Mouse (Mus musculus): Measurements from ENCODE around the gene Ctnnb1. TPM values are rescaled to one million over a fixed set of nuclear protein-coding genes. Genes with fewer than 3 reads are reported as not detected.

Ctnnb1 gene
- polyA plus RNA-seq, 1 experiment from 2014 or later, result 486 TPM

DNA sequence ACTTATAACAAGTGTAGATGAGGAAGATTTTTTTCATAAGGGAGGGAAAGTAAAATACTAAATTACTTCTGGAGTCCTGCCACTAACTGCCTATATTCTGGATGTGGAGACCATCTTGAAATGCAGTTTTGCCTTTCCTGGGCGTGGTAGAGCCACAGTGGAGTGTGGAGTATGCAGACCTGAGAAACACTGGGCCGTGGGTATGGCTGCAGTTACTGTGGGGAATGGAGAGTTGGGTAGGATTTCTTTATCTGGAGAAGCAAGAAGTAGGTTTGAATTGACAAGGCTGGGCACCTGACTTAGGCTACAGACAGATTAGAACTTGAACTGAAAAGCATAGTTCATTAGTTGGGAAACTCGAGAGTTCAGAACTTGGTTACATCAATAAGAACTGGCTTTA is 15.2 kb downstream of the Ctnnb1 start:
- WGBS, result 51% methylated on average over 3 of the region's 3 CpGs

DNA sequence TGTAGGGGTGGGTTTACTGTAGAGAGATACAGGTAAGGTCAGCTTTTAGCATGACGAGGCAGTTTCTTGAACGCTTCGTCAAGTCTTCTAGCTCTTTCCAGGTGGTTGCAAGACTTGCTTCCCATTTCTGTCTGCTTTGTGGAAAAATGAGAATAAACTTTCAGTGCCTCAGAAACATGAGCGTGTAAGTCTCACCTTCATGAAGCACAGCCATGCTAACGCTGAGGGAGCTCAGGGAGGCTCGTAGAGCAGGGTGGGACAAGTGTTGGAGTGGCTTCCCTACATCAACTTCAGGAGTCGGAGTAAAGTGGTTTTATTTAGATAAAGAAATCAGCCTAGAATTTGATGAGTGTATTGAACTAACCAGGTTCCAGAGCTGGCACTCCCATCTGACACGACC is 17.1 kb downstream of the Ctnnb1 start:
- H3K27me3 ChIP-seq (ENCODE audit: control insufficient read depth, insufficient read depth, low read length), result no peaks in the 10 kb centered on the region
- H3K27ac ChIP-seq (ENCODE audit: low read length), result no peak overlapping the region
- 57% methylated on average over 8 of the region's 8 CpGs for WGBS
- peaks cover 36% of the 10 kb centered on the region for H3K4me1 ChIP-seq (ENCODE audit: control insufficient read depth, insufficient read depth, low read length)
- H3K4me2 ChIP-seq (ENCODE audit: low read depth, low read length), result no peak overlapping the region
- ATAC-seq (ENCODE audit: insufficient read depth, low FRiP score), result no peak
- H3K4me3 ChIP-seq (replicated peaks; ENCODE audit: low read length), result no peak overlapping the region
- no peak overlapping the region for H3K9ac ChIP-seq (ENCODE audit: low read length)
- no peaks in the 10 kb centered on the region for H3K9me3 ChIP-seq (replicated peaks; ENCODE audit: control insufficient read depth, low read length)
- 0 out of 2 replicates have a peak, but pooled peaks cover 9% of the 10 kb centered on the region for H3K36me3 ChIP-seq (ENCODE audit: control insufficient read depth, insufficient read depth, low read length)

More for the DNA sequence above, 15.2 kb downstream of the Ctnnb1 start:
- Histone ChIP-seq H3K9me3 (replicated peaks; ENCODE audit: control insufficient read depth, low read length) (no peaks in the 10 kb centered on the region), H3K4me2 (ENCODE audit: low read depth, low read length) (no peak overlapping the region), H3K9ac (ENCODE audit: low read length) (no peak overlapping the region), H3K4me3 (replicated peaks; ENCODE audit: low read length) (no peak overlapping the region), H3K36me3 (ENCODE audit: control insufficient read depth, insufficient read depth, low read length) (no peaks in the 10 kb centered on the region), H3K27ac (ENCODE audit: low read length) (no peak overlapping the region), H3K4me1 (ENCODE audit: control insufficient read depth, insufficient read depth, low read length) (peaks cover 48% of the 10 kb centered on the region), H3K27me3 (ENCODE audit: control insufficient read depth, insufficient read depth, low read length) (no peaks in the 10 kb centered on the region)
- no peak for ATAC-seq (ENCODE audit: insufficient read depth, low FRiP score)

DNA sequence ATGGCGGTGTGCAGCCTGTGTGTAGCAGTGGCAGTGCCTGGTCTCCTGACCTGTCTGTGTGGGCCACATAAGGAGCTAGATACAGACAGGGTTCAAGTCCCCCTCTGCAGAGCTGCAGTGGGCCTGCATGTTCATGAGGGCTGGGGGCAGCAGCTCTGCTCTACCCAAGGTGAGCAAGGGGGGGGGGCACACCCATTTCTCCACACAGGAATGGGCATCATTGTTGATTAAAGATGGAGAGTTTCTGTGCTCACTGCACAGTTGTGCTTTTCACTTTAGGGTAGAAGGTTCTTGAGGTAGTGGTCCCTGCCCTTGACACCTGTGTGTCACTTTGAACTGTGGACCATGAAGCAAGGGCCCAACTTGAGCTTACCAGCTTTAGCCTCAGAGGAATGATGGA is 19.8 kb downstream of the Ctnnb1 start:
- H3K4me3 ChIP-seq (replicated peaks; ENCODE audit: low read length), result no peak overlapping the region
- H3K4me1 ChIP-seq (ENCODE audit: control insufficient read depth, insufficient read depth, low read length), result peaks cover 22% of the 10 kb centered on the region
- no peaks in the 10 kb centered on the region for H3K27me3 ChIP-seq (ENCODE audit: control insufficient read depth, insufficient read depth, low read length)
- ATAC-seq (ENCODE audit: insufficient read depth, low FRiP score), result no peak
- H3K9ac ChIP-seq (ENCODE audit: low read length), result no peak overlapping the region
- H3K4me2 ChIP-seq (ENCODE audit: low read depth, low read length), result no peak overlapping the region
- 100% methylated on average over 1 of the region's 1 CpGs for WGBS
- H3K9me3 ChIP-seq (replicated peaks; ENCODE audit: control insufficient read depth, low read length), result no peaks in the 10 kb centered on the region
- peaks cover 28% of the 10 kb centered on the region; the same call in 1 of the 2 replicates for H3K36me3 ChIP-seq (ENCODE audit: control insufficient read depth, insufficient read depth, low read length)
- no peak overlapping the region for H3K27ac ChIP-seq (ENCODE audit: low read length)

DNA sequence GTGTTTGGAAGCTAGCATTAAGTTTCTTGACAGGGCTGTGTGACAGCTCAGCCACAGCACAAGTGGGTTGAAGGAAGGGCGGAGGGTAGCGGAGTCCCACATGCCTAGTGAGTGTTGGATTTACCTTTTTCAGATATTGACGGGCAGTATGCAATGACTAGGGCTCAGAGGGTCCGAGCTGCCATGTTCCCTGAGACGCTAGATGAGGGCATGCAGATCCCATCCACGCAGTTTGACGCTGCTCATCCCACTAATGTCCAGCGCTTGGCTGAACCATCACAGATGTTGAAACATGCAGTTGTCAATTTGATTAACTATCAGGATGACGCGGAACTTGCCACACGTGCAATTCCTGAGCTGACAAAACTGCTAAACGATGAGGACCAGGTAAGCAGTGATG is 21.7 kb downstream of the Ctnnb1 start:
- ATAC-seq (ENCODE audit: insufficient read depth, low FRiP score), result no peak
- H3K4me3 ChIP-seq (replicated peaks; ENCODE audit: low read length), result no peak overlapping the region
- peaks cover 43% of the 10 kb centered on the region; the same call in 1 of the 2 replicates for H3K36me3 ChIP-seq (ENCODE audit: control insufficient read depth, insufficient read depth, low read length)
- H3K9ac ChIP-seq (ENCODE audit: low read length), result no peak overlapping the region
- H3K27ac ChIP-seq (ENCODE audit: low read length), result no peak overlapping the region
- H3K4me1 ChIP-seq (ENCODE audit: control insufficient read depth, insufficient read depth, low read length), result peaks cover 17% of the 10 kb centered on the region
- H3K9me3 ChIP-seq (replicated peaks; ENCODE audit: control insufficient read depth, low read length), result no peaks in the 10 kb centered on the region
- H3K4me2 ChIP-seq (ENCODE audit: low read depth, low read length), result no peak overlapping the region
- no peaks in the 10 kb centered on the region for H3K27me3 ChIP-seq (ENCODE audit: control insufficient read depth, insufficient read depth, low read length)
- 88% methylated on average over 12 of the region's 12 CpGs for WGBS

DNA sequence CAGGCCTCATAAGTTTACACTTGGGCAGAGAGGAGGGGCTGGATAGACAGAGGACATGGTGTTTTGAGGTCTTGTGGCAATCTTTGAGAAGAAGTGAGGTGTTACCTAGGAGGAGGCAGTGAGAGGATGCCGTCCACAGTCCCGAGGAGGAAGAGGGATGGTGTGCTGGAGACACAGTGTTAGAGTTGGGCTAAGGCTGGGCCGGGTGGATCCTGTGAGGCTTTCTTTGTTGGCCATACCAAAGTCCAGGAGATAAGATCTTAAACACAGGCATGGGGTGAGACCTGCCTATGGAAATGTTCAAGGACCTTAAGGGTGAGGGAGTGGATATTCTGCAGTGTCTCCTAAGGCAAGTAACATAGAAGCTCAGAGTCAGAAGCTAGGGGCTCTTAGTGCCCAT is 22.9 kb downstream of the Ctnnb1 start:
- peaks cover 43% of the 10 kb centered on the region; the same call in 1 of the 2 replicates for H3K36me3 ChIP-seq (ENCODE audit: control insufficient read depth, insufficient read depth, low read length)
- 62% methylated on average over 3 of the region's 3 CpGs for WGBS
- H3K4me3 ChIP-seq (replicated peaks; ENCODE audit: low read length), result no peak overlapping the region
- ATAC-seq (ENCODE audit: insufficient read depth, low FRiP score), result peak; percentile 63; the same call in 1 of the 2 replicates
- H3K4me1 ChIP-seq (ENCODE audit: control insufficient read depth, insufficient read depth, low read length), result peaks cover 11% of the 10 kb centered on the region; the same call in 1 of the 2 replicates
- H3K4me2 ChIP-seq (ENCODE audit: low read depth, low read length), result no peak overlapping the region
- no peak overlapping the region for H3K27ac ChIP-seq (ENCODE audit: low read length)
- no peak overlapping the region for H3K9ac ChIP-seq (ENCODE audit: low read length)
- no peaks in the 10 kb centered on the region for H3K9me3 ChIP-seq (replicated peaks; ENCODE audit: control insufficient read depth, low read length)
- no peaks in the 10 kb centered on the region for H3K27me3 ChIP-seq (ENCODE audit: control insufficient read depth, insufficient read depth, low read length)

GRCm38 (mm10) chr9:120958051-120958450 is 29.0 kb downstream of the Ctnnb1 start:
- Histone ChIP-seq H3K27ac (ENCODE audit: low read length) (no peak overlapping the region), H3K27me3 (ENCODE audit: control insufficient read depth, insufficient read depth, low read length) (no peaks in the 10 kb centered on the region)
- no peak for ATAC-seq (ENCODE audit: insufficient read depth, low FRiP score)

GRCm38 (mm10) chr9:120958560-120958959 is 29.5 kb downstream of the Ctnnb1 start:
- Histone ChIP-seq H3K9me3 (replicated peaks; ENCODE audit: control insufficient read depth, low read length) (no peaks in the 10 kb centered on the region), H3K36me3 (ENCODE audit: control insufficient read depth, insufficient read depth, low read length) (peaks cover 50% of the 10 kb centered on the region), H3K27ac (ENCODE audit: low read length) (no peak overlapping the region), H3K4me3 (replicated peaks; ENCODE audit: low read length) (no peak overlapping the region), H3K4me1 (ENCODE audit: control insufficient read depth, insufficient read depth, low read length) (peaks cover 15% of the 10 kb centered on the region; the same call in 1 of the 2 replicates), H3K27me3 (ENCODE audit: control insufficient read depth, insufficient read depth, low read length) (no peaks in the 10 kb centered on the region), H3K4me2 (ENCODE audit: low read depth, low read length) (no peak overlapping the region), H3K9ac (ENCODE audit: low read length) (no peak overlapping the region)
- 79% methylated on average over 6 of the region's 6 CpGs for WGBS
- no peak for ATAC-seq (ENCODE audit: insufficient read depth, low FRiP score)

More at GRCm38 (mm10) chr9:120958051-120958450, 29.0 kb downstream of the Ctnnb1 start:
- Histone ChIP-seq H3K4me1 (ENCODE audit: control insufficient read depth, insufficient read depth, low read length) (peaks cover 15% of the 10 kb centered on the region; the same call in 1 of the 2 replicates), H3K9me3 (replicated peaks; ENCODE audit: control insufficient read depth, low read length) (no peaks in the 10 kb centered on the region), H3K9ac (ENCODE audit: low read length) (no peak overlapping the region), H3K4me3 (replicated peaks; ENCODE audit: low read length) (no peak overlapping the region), H3K4me2 (ENCODE audit: low read depth, low read length) (no peak overlapping the region), H3K36me3 (ENCODE audit: control insufficient read depth, insufficient read depth, low read length) (peaks cover 51% of the 10 kb centered on the region)
- 83% methylated on average over 5 of the region's 5 CpGs for WGBS

- H3K4me2 ChIP-seq (ENCODE audit: low read depth, low read length), result no peak overlapping the region
- H3K27me3 ChIP-seq (ENCODE audit: control insufficient read depth, insufficient read depth, low read length), result no peaks in the 10 kb centered on the region
- WGBS, result 79% methylated on average over 4 of the region's 4 CpGs
- H3K4me1 ChIP-seq (ENCODE audit: control insufficient read depth, insufficient read depth, low read length), result peaks cover 15% of the 10 kb centered on the region; the same call in 1 of the 2 replicates
- H3K4me3 ChIP-seq (replicated peaks; ENCODE audit: low read length), result no peak overlapping the region
- no peak overlapping the region for H3K9ac ChIP-seq (ENCODE audit: low read length)
- no peak for ATAC-seq (ENCODE audit: insufficient read depth, low FRiP score)
- H3K36me3 ChIP-seq (ENCODE audit: control insufficient read depth, insufficient read depth, low read length), result peaks cover 49% of the 10 kb centered on the region
- H3K27ac ChIP-seq (ENCODE audit: low read length), result no peak overlapping the region
- no peaks in the 10 kb centered on the region for H3K9me3 ChIP-seq (replicated peaks; ENCODE audit: control insufficient read depth, low read length)
Measured at GRCm38 (mm10) chr9:120959225-120959624, 30.2 kb downstream of the Ctnnb1 start.

- peaks cover 48% of the 10 kb centered on the region for H3K36me3 ChIP-seq (ENCODE audit: control insufficient read depth, insufficient read depth, low read length)
- WGBS, result 65% methylated on average over 4 of the region's 4 CpGs
- H3K27ac ChIP-seq (ENCODE audit: low read length), result no peak overlapping the region
- H3K4me3 ChIP-seq (replicated peaks; ENCODE audit: low read length), result no peak overlapping the region
- peaks cover 15% of the 10 kb centered on the region; the same call in 1 of the 2 replicates for H3K4me1 ChIP-seq (ENCODE audit: control insufficient read depth, insufficient read depth, low read length)
- no peak for ATAC-seq (ENCODE audit: insufficient read depth, low FRiP score)
- H3K4me2 ChIP-seq (ENCODE audit: low read depth, low read length), result no peak overlapping the region
- H3K27me3 ChIP-seq (ENCODE audit: control insufficient read depth, insufficient read depth, low read length), result no peaks in the 10 kb centered on the region
- H3K9me3 ChIP-seq (replicated peaks; ENCODE audit: control insufficient read depth, low read length), result no peaks in the 10 kb centered on the region
- H3K9ac ChIP-seq (ENCODE audit: low read length), result no peak overlapping the region
Measured at GRCm38 (mm10) chr9:120960611-120961010, 31.6 kb downstream of the Ctnnb1 start.
